Mouse (Mus musculus): ENCODE measurements around the gene Casp3.

DNA sequence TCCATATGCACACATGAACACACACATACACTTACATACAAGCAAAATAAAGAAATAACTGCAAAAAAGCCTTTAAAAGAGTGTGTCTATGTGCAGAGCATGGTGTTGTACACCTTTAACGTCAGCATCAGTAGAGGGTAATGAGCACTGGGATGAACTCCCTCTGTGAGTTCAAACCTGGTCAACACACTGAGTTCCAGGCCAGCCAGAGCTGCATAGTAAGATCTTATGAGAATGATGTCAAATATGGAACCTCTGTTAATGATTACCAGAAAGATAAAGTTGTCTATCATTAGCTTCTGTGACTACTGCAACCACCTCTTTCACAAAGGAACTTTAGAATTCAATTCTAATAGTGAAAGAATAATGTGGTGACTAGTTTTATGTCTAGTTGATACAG lies 10.2 kb upstream of the Casp3 start:
- TF ChIP-seq CTCF (conservative IDR thresholded peaks at IDR 0.05; ENCODE audit: low read length) (no peak), POU5F1 (IDR thresholded peaks at IDR 0.05; ENCODE audit: borderline replicate concordance, low read length) (no peak)
